Mouse (Mus musculus): ENCODE data around the gene Tmem230.

DNA sequence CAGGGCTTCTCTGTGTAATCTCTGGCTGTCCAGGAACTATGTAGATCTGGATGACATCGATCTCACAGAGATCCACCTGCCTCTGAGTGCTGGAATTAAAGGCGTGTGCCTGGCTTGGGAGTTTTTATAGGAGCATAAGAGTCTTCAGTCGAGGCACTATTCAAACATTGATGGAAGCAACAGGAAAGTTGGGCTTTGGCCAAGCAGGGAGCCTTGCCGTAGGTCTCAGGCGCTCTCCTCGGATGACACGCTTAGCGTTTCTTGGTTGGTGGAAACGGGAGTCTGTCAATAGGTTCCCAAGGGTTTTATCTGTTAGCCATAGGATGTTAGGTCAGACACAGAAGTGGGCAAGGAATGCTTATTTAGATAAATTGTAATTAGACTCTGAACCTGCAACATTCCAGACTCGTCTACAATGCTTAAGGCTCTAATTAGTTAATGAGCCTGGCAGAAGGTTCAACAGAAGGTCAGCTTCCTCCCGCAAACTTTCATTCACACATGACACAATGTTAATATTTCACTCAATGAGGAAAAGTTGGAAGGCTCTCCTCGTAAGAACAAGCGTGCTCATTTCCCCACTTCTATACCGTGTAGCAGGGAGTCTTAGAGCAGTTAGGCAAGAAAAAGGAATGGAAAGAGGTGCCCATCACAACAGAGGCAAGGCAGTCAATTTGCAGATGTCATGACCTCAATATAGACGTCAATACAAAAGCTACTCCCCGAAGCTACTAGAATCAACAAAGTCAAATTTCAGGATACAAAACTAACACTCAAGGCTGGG is 13.4 kb downstream of the Tmem230 start:
- TF ChIP-seq CTCF (IDR thresholded peaks at IDR 0.05; ENCODE audit: extremely low read depth, insufficient read length, insufficient replicate concordance, low read depth, low read length) (no peak), POLR2A (IDR thresholded peaks at IDR 0.05; ENCODE audit: low read depth, low read length) (no peak)

Data from small intestine, adult 2 months (tissue).